Mouse (Mus musculus): ENCODE measurements around the gene Col12a1. TPM values are rescaled to one million over a fixed set of nuclear protein-coding genes. Genes with fewer than 3 reads are reported as not detected.

Gene Col12a1
- 37.1 TPM for polyA plus RNA-seq (2014; fragmentation: Illumina TruSeq; extraction: RNeasy Lipid Tissue Mini Kit (QIAGEN cat#74804))

GRCm38 (mm10) chr9:79718481-79719370 lies at the start of gene Col12a1:
Col12a1 (minus strand) TSS chr9:79718831.

GRCm38 (mm10) chr9:79759385-79760005 lies 40.9 kb upstream of the Col12a1 start, which contains the start of gene Cox7a2:
Cox7a2 (minus strand) TSS chr9:79759878.

Other genes with a start within 250 kb of the Col12a1 start
- gene Cox7a2, start 41.0 kb upstream of the Col12a1 start, polyA plus RNA-seq (2014; fragmentation: Illumina TruSeq; extraction: RNeasy Lipid Tissue Mini Kit (QIAGEN cat#74804)): 64.2 TPM
- 562 TPM for gene Tmem30a, start 74.7 kb upstream of the Col12a1 start, polyA plus RNA-seq (2014; fragmentation: Illumina TruSeq; extraction: RNeasy Lipid Tissue Mini Kit (QIAGEN cat#74804))